8 mouse cellular contexts compared by ENCODE assay signal in genomic region chr5:5693956-5694653, GRCm38 (mm10). TPM values are rescaled to one million over a fixed set of nuclear protein-coding genes. Genes with fewer than 3 reads are reported as not detected.
DNase-seq lines count a peak whose midpoint lies in the region; ATAC-seq lines count a peak whose summit lies in the region.

Gene Steap2, minus strand, starts transcription at chr5:5694578.

- peak; percentile 86 for ATAC-seq in frontal cortex, adult (ENCODE audit: low TSS enrichment)
- peak; percentile 39 to 67 for ATAC-seq in hematopoietic stem cell, adult 5-6 weeks (replicated peaks in 1 of 2; ENCODE audit: insufficient read depth in 1 of 2, low FRiP score in 2 of 2, low TSS enrichment in 1 of 2, low read depth in 1 of 2, poor library complexity in 2 of 2, severe bottlenecking in 2 of 2)
- ATAC-seq in megakaryocyte progenitor cell, adult 5-6 weeks (replicated peaks; ENCODE audit: poor library complexity), result peak; percentile 60

- DNase-seq in ZHBTc4 (ENCODE audit: low read depth, low spot score), result peak; percentile 69
- DNase-seq in cerebellum, adult 8-10 months, result peak; percentile 50
- peak; percentile 10 to 19 for DNase-seq in left cerebral cortex, adult 8-10 months (ENCODE audit: low spot score in 2 of 2)
- DNase-seq in right cerebral cortex, postnatal 4 days, result peak; percentile 34
- no peak for DNase-seq in c-Kit-positive CD71-positive TER-119-positive erythroid progenitor cells, embryonic 14.5 days (ENCODE audit: low spot score)

RNA-seq across cellular contexts. Expression of gene Steap2, which starts in this region (rescaled TPM):
- not detected in 2 replicates for total RNA-seq in hematopoietic stem cell, adult 5-6 weeks (2017)
- 10 to 100 TPM; 10.2 to 13.3 (median 11.0) TPM for total RNA-seq in left cerebral cortex, adult 8-10 months (2022)
- not detected in 2 replicates for total RNA-seq in megakaryocyte progenitor cell, adult 5-6 weeks (2015)
- not detected in 2 replicates for total RNA-seq in megakaryocyte progenitor cell, adult 5-6 weeks (2017)

Comparison
In these comparisons a context has a peak if more than half of its experiments do, and no peak if none do; other contexts are left out.
1. RNA of gene Steap2 (total RNA-seq): 10.2 to 13.3 TPM in left cerebral cortex, adult 8-10 months; not detected in hematopoietic stem cell, adult 5-6 weeks and not detected in megakaryocyte progenitor cell, adult 5-6 weeks; every median in the first group is over 10 times any median in the second.
2. Peak in ATAC-seq in hematopoietic stem cell, adult 5-6 weeks; RNA of the gene not detected or under 1 TPM.
3. Peak in ATAC-seq in megakaryocyte progenitor cell, adult 5-6 weeks; RNA of the gene not detected or under 1 TPM.
4. Peak in every context shown above with its lines, with median percentiles within 50 percentile points of each other: ATAC-seq.